Mouse (Mus musculus) kidney, adult 8-10 months (tissue): Measurements from ENCODE around the gene Prkcsh.
A peak's percentile ranks its signal among the peaks of the same experiment; 100 is the strongest.

Source experiments
- DNase-seq, 2 experiments: peaks; one replicate each; pipeline ENCODE4 v3.0.0; 2022

Prkcsh gene

GRCm38 (mm10) chr9:22050351-22050889, 47.8 kb downstream of the Prkcsh start:
- peak in 1 of 2 experiments; percentile 52 for DNase-seq

GRCm38 (mm10) chr9:22051161-22051957, 48.8 kb downstream of the Prkcsh start:
- no peak for DNase-seq

GRCm38 (mm10) chr9:22051958-22052254, 49.3 kb downstream of the Prkcsh start, which contains the start of gene Elavl3:
TSS of gene Elavl3 (minus strand) at chr9:22052023.
- DNase-seq = no peak

- no peak for DNase-seq
Measured at GRCm38 (mm10) chr9:22053657-22054056, 51.1 kb downstream of the Prkcsh start.

GRCm38 (mm10) chr9:22054411-22055076, 51.9 kb downstream of the Prkcsh start:
- peak; percentile 75 to 81 for DNase-seq

GRCm38 (mm10) chr9:22055713-22056112, 53.1 kb downstream of the Prkcsh start:
- DNase-seq = no peak

GRCm38 (mm10) chr9:22056303-22056910, 53.8 kb downstream of the Prkcsh start:
- peak; percentile 44 to 55 for DNase-seq

GRCm38 (mm10) chr9:22057031-22057517, 54.5 kb downstream of the Prkcsh start:
- DNase-seq = no peak

GRCm38 (mm10) chr9:22058011-22058424, 55.4 kb downstream of the Prkcsh start:
- no peak for DNase-seq

GRCm38 (mm10) chr9:22061339-22061738, 58.7 kb downstream of the Prkcsh start:
- no peak for DNase-seq
